In the genomic region with DNA sequence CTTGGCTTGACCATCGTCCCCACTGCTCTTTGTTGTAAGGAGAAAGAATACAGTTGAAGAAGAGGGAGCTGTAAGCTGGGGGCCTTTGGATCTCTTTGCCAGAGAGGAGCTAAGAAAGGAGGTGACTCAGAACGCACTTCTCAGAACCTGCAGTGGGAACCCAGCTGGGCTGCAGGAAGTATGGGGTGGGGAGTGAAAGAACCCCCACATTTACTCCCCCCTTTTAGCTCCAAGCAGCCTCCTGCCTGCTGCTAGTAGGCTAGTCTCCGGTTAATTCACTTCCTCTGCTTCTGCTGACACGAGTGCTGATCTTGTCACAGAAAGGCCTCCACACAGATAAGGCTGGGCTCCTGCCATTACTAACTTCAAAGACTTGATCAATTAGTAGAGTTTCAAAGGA, we compare ENCODE assay signal across 7 mouse cellular contexts. TPM values are rescaled to one million over a fixed set of nuclear protein-coding genes. Genes with fewer than 3 reads are reported as not detected.
DNase-seq lines count a peak whose midpoint lies in the region; ATAC-seq and TF ChIP-seq lines count a peak whose summit lies in the region.

No protein-coding gene starts in this region.

- 17% methylated on average over 4 of the region's 4 CpGs for WGBS in lung, embryonic 15.5 days
- 22% methylated on average over 4 of the region's 4 CpGs for WGBS in hindbrain, embryonic 15.5 days
- WGBS in neural tube, embryonic 15.5 days = 17% methylated on average over 4 of the region's 4 CpGs

- no peaks in the 10 kb centered on the region for H3K9me3 ChIP-seq in lung, embryonic 15.5 days
- H3K9me3 ChIP-seq in hindbrain, embryonic 15.5 days = no peaks in the 10 kb centered on the region
- no peaks in the 10 kb centered on the region for H3K9me3 ChIP-seq in neural tube, embryonic 15.5 days (replicated peaks)

- H3K4me1 ChIP-seq in lung, embryonic 15.5 days = peaks cover 86% of the 10 kb centered on the region
- peaks cover 10% of the 10 kb centered on the region for H3K4me1 ChIP-seq in cortical plate, adult 2 months (ENCODE audit: control insufficient read depth, insufficient read depth, low read length)
- H3K4me1 ChIP-seq in hindbrain, embryonic 15.5 days (replicated peaks) = peaks cover 56% of the 10 kb centered on the region
- H3K4me1 ChIP-seq in neural tube, embryonic 15.5 days = peaks cover 55% of the 10 kb centered on the region

- intact Hi-C loops in gastrocnemius, postnatal 14 days (cut with DNase I; ENCODE audit: low total_unique reads) = no loop called here

- H3K4me3 ChIP-seq in lung, embryonic 15.5 days = no peak overlapping the region
- no peak overlapping the region for H3K4me3 ChIP-seq in cortical plate, adult 2 months (ENCODE audit: insufficient read depth, low read length)
- H3K4me3 ChIP-seq in hindbrain, embryonic 15.5 days = no peak overlapping the region
- no peak overlapping the region for H3K4me3 ChIP-seq in neural tube, embryonic 15.5 days (replicated peaks)

- H3K4me2 ChIP-seq in lung, embryonic 15.5 days = no peak overlapping the region
- no peak overlapping the region for H3K4me2 ChIP-seq in hindbrain, embryonic 15.5 days
- H3K4me2 ChIP-seq in neural tube, embryonic 15.5 days = no peak overlapping the region

- no peaks in the 10 kb centered on the region for H3K36me3 ChIP-seq in lung, embryonic 15.5 days
- H3K36me3 ChIP-seq in hindbrain, embryonic 15.5 days = no peaks in the 10 kb centered on the region
- no peaks in the 10 kb centered on the region for H3K36me3 ChIP-seq in neural tube, embryonic 15.5 days

- no peaks in the 10 kb centered on the region for H3K27me3 ChIP-seq in lung, embryonic 15.5 days
- no peaks in the 10 kb centered on the region for H3K27me3 ChIP-seq in hindbrain, embryonic 15.5 days
- no peaks in the 10 kb centered on the region for H3K27me3 ChIP-seq in neural tube, embryonic 15.5 days (replicated peaks)

- no peak for TF ChIP-seq POLR2A in cortical plate, adult 2 months (IDR thresholded peaks at IDR 0.05; ENCODE audit: extremely low read depth, insufficient read depth, low read length)

- no peak for DNase-seq in lung, postnatal 14 days
- no peak for DNase-seq in gastrocnemius, postnatal 14 days

- H3K27ac ChIP-seq in lung, embryonic 15.5 days = peak overlapping the region; percentile 51
- peak overlapping the region; percentile 9; the same call in 1 of the 2 replicates for H3K27ac ChIP-seq in cortical plate, adult 2 months (ENCODE audit: insufficient read depth, low read length)
- peak overlapping the region; percentile 36; the same call in 1 of the 2 replicates for H3K27ac ChIP-seq in hindbrain, embryonic 15.5 days (replicated peaks)
- peak overlapping the region; percentile 45 for H3K27ac ChIP-seq in neural tube, embryonic 15.5 days (replicated peaks)

- no peak for TF ChIP-seq CTCF in cortical plate, adult 2 months (IDR thresholded peaks at IDR 0.05; ENCODE audit: extremely low read depth, insufficient read depth, low read length)

- H3K9ac ChIP-seq in lung, embryonic 15.5 days = no peak overlapping the region
- H3K9ac ChIP-seq in hindbrain, embryonic 15.5 days = no peak overlapping the region
- H3K9ac ChIP-seq in neural tube, embryonic 15.5 days (replicated peaks) = no peak overlapping the region

- no peak for ATAC-seq in lung, embryonic 15.5 days (ENCODE audit: borderline replicate concordance, extremely low read depth, low FRiP score, low TSS enrichment)
- no peak for ATAC-seq in hindbrain, embryonic 15.5 days (ENCODE audit: low FRiP score, low read depth)
- ATAC-seq in neural tube, embryonic 15.5 days (ENCODE audit: low FRiP score) = no peak
- no peak for ATAC-seq in megakaryocyte progenitor cell, adult 5-6 weeks (replicated peaks; ENCODE audit: poor library complexity)

RNA-seq across cellular contexts. Expression of a gene that starts 12.5 kb away (rescaled TPM):
- 7.0 and 8.7 TPM in 2 replicates for polyA plus RNA-seq in lung, embryonic 15.5 days (2015; fragmentation: Nextera tagmentation; extraction: Ambion mirVana)
- polyA plus RNA-seq in cortical plate, adult 2 months (2012; rRNA removed) = 53.3 and 53.6 TPM in 2 replicates
- 7.8 and 9.7 TPM in 2 replicates for polyA plus RNA-seq in hindbrain, embryonic 15.5 days (2015; fragmentation: Nextera tagmentation; extraction: Ambion mirVana)
- polyA plus RNA-seq in neural tube, embryonic 15.5 days (2015; fragmentation: Nextera tagmentation; extraction: Ambion mirVana) = 3.9 and 4.8 TPM in 2 replicates
- total RNA-seq in megakaryocyte progenitor cell, adult 5-6 weeks (2015) = 6.8 and 12.1 TPM in 2 replicates
- 5.1 and 5.7 TPM in 2 replicates for total RNA-seq in megakaryocyte progenitor cell, adult 5-6 weeks (2017)
- 1 to 10 TPM; 4.6 to 6.4 TPM for total RNA-seq in gastrocnemius, postnatal 14 days (2021)

RNA-seq across cellular contexts. Expression of a gene that starts 59.7 kb away (rescaled TPM):
- polyA plus RNA-seq in lung, embryonic 15.5 days (2015; fragmentation: Nextera tagmentation; extraction: Ambion mirVana) = 12.1 and 12.3 TPM in 2 replicates
- 4.8 and 5.2 TPM in 2 replicates for polyA plus RNA-seq in cortical plate, adult 2 months (2012; rRNA removed)
- 1.7 and 1.9 TPM in 2 replicates for polyA plus RNA-seq in hindbrain, embryonic 15.5 days (2015; fragmentation: Nextera tagmentation; extraction: Ambion mirVana)
- 1.6 and 3.0 TPM in 2 replicates for polyA plus RNA-seq in neural tube, embryonic 15.5 days (2015; fragmentation: Nextera tagmentation; extraction: Ambion mirVana)
- total RNA-seq in megakaryocyte progenitor cell, adult 5-6 weeks (2015) = 4.6 and 7.6 TPM in 2 replicates
- 3.3 and 4.1 TPM in 2 replicates for total RNA-seq in megakaryocyte progenitor cell, adult 5-6 weeks (2017)
- 1 to 10 TPM; 5.7 TPM for total RNA-seq in gastrocnemius, postnatal 14 days (2021)
